Mouse (Mus musculus): ENCODE data around the gene Lmln.

DNA sequence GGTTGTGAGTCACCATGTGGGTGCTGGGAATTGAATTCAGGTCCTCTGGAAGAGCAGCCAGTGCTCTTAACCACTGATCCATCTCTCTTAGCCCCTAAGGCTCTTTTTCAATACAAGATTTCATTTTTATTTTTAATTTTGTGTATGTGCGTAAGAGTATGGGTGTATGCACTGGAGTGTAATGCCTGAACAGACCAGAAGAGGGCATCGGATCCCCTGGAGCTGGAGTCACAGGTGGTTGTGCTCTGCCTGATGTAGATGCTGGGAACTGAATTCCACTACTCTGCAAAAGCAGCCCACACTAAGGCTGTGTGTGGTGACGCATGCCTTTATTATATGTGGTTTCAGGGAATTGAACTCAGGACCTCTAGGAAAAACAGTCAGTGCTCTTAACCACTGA lies 83.9 kb downstream of the Lmln start:
- no peak for TF ChIP-seq POLR2A (IDR thresholded peaks at IDR 0.05; ENCODE audit: low read depth, low read length)
- TF ChIP-seq CTCF (IDR thresholded peaks at IDR 0.05; ENCODE audit: extremely low read depth, insufficient read length, insufficient replicate concordance, low read depth, low read length) = no peak

Data from small intestine, adult 2 months (tissue).